Mouse (Mus musculus) hematopoietic stem cell, adult 5-6 weeks (primary cell): ENCODE data around the gene Rc3h1. TPM values are rescaled to one million over a fixed set of nuclear protein-coding genes. Genes with fewer than 3 reads are reported as not detected.
"Not testable (repeated sequence)": the region's sequence is repeated elsewhere in the genome, so short reads cannot be mapped to it uniquely, and the experiment has no call there.

ENCODE experiments used
- ATAC-seq, 2 experiments: fragments of 125-278 bp in 1 of 2; replicated peaks in 1 of 2; 2 replicates each; pipeline ENCODE4 v1.8.0; 2016 to 2017; ENCODE audit warnings: inconsistent platforms in 2 of 2, mild to moderate bottlenecking in 2 of 2, moderate number of reproducible peaks in 2 of 2, low read depth in 1 of 2, moderate TSS enrichment in 1 of 2; ENCODE audit not compliant: low FRiP score in 2 of 2, poor library complexity in 2 of 2, severe bottlenecking in 2 of 2, insufficient read depth in 1 of 2, low TSS enrichment in 1 of 2
- total RNA-seq: library from RNA; stranded (forward); fragments of 172-1452, 232-1000 nt; gene quantifications from 2 replicates; pipeline ENCODE4 v1.2.3, GENCODE M21; 2017

The Rc3h1 gene
- 26.5 and 28.1 TPM in 2 replicates for total RNA-seq

DNA sequence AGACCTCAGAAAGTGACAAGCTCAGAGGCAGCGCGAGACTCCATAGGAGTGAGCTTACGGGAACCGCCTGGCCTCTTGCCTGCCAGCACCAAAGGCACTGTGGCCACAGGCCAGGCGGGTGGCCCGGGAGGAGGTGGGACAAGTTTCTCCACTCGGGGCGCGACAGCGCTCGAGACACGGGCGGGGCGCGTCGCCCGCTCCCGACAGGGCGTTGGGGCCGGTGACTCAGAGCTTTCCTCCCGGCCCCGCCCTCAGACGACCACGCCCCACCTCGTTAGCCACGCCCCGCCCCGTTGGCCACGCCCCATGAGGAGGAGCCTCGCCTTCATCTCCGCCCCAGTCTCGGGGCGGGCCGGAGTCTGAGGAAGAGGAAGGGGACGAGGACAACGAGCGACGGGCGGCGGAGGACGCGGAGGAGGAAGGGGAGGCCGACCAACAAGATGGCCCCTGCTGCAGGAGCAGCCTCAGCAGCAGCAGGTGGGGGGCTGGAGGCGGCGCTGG, at the start of gene Rc3h1:
Gene Rc3h1, plus strand, starts transcription at position 362 of the 501 bp plus-strand sequence.
- ATAC-seq, result peak; percentile 93 to 97

DNA sequence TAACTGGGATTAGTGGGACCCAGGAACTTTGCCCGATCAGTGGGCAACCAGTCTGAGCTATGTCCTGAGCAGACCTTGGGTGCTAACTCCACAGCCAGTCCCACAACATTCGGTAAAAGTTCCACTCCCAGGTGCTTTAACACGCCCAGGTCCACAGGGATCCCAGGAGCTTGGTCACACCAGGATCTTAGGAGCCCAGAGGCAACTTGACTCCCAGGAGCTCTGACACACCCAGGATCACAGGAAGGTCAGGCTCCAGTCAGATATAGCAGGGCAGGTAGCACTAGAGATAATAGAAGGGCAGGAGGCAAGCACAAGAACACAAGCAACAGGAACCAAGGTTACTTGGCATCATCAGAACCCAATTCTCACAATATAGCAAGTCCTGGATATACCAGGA, 48.1 kb upstream of the Rc3h1 start:
- no peak for ATAC-seq

DNA sequence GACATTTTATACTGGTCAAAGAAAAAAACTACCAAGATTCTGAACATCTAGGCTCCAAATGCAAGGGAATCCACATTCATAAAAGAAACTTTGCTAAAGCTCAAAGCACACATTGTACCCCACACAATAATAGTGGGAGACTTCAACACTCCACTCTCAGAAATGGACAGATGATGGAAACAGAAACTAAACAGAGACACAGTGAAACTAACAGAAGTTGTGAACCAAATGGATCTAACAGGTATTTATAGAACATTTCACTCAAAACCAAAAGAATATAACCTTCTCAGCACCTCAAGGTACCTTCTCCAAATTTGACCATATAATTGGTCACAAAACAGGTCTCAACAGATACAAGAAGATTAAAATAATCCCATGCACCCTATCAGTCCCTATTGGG, 46.3 kb upstream of the Rc3h1 start:
- not testable (repeated sequence) for ATAC-seq

DNA sequence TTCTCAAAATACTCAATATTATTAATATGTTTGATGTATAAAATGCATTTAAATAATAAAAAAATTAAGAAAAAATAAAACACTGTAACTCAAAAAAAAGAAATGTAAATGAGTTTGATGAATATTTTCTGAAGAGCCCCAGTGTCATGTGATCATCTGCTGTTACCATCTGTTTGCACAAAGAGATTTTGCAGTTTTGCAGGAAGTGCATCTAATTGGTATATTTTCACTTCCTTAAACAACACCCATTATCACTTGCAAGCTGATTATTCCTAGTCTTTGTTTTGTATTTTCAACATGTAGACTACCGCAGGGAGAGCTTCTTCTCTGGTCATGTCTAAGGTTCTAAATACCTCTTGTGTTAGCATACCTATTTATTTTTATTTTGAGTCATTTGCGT, 45.1 kb upstream of the Rc3h1 start:
- ATAC-seq, result no peak

DNA sequence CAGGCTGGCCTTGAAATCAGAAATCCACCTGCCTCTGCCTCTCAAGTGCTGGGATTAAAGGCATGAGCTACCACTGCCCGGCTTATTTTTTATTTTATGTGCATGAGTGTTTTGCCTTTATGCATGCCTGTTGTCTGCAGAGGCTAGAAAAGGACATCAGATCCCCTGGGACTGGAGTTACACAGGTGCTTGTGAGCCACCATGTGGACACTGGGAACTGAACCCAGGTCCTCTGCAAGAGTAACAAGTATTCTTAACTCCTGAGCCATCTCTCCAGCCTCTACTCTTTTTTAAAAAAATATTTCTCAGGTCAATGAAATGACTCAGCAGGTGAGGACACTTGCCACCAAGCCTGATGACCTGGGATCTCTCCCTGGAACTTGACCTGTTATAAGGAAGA, 44.6 kb upstream of the Rc3h1 start:
- no peak for ATAC-seq

DNA sequence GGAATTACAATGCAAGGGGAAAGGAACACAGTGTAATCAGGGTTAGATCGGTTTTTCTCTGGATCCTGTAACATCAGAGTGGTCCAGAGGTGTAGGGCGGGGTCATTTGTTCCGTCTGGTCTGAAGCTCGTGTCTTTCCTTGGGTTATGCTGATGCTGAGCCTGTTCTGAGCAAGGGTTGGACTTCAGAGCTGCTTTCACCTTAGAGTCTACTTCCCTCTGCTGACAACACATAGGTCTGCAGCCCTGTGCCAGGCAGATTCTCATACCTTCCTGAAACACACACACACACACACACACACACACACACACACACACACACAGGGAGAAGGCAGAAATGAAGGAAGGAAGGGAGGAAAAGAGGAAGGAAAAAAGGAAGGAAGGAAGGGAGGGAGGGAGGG, 43.2 kb upstream of the Rc3h1 start:
- ATAC-seq, result peak; percentile 78 to 80

DNA sequence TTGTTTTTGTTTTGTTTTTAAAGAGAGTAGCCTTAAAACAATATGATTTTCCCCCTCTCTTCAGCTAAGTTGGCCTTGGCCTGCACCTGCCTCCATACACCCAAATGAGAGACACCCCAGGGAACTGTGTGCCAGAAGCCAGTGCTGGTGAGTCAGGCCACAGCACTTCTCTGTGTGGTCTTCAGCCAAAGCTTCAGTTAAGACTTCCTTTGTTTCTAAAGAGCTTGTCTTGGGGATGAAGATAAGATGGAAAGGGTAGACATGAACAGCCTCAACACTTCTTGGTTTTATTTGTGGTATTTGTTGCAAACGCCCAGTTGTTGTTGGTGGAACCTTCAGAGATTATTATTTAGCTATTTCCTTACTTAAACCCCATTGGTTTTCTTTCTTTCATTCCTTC, 31.5 kb upstream of the Rc3h1 start:
- no peak for ATAC-seq

DNA sequence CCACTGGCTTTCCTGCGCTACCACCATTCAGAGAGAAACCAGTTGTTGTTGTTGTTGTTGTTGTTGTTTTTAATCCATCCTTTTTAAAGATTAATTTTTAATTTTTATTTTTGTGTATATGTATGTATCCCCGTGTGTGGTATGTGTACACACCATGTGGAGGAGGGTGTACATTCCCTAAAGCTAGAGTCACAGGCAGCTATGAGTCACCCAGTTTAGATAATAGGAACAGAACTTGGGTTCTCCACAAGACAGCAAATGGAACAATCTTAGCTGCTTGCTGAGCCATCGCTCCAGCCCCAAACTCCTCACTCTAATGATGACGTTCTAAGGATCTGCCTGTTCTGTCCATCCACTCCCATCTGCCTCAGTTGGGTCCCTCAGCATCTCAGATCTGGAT, 29.2 kb upstream of the Rc3h1 start:
- no peak for ATAC-seq

DNA sequence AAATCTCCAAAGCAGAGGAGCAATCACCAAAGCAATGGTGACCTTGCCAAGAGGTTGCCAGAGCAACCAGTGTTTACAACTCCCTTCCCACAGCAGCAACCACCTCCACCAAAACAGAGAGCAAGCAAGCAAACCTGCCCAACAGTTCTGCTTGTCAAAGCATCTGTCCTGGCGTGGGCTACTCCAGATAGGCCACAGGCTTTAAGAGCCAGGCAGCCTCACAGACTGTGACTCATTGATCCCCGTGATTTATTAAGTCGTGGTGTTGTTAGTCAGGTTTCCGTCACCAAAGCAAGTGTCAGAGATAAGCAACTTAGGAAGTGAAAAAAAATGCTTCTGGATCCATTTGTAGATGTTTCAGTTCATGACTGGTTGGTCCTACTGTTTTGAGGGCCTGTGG, 27.7 kb upstream of the Rc3h1 start:
- 0 out of 4 replicates have a peak, but pooled peaks of 1 of the 2 experiments have one; percentile 7 for ATAC-seq

DNA sequence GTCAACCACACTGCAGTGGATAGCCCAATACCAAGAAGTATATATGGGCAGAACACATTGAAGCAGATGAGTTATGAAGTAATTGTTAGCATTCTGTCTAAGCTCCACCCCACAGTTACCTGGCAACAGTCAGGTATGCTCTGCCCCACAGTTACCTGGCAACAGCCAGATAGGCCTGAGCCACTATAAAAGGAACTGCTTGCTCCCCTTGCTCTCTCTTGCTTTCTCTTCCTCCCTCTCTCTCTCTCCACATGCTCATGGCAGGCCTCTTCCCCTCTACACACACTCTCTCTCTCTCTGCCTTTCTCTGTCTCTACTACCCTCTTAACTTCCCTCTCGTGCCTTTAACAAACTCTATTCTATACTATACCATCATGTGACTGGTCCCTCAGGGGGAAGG, 24.8 kb upstream of the Rc3h1 start:
- not testable (repeated sequence) for ATAC-seq

DNA sequence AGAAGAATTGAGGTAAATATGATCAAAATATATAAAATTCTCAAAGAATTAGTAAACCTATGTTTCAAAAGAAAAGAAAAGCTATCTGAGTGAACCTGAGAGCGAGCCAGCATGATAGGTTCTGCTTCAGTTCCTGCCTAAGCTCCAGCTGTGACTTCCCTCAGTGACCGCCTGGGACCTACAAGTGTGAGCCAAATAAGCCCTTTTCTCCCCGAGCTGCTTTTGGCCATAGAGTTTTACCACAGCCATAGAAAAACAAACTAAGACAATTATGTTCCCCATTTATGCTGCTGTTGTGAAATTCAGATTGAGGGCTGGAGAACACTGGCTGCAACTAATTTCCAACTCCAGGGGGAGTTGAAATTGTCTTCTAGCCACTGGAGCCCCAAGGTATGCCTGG, 24.2 kb upstream of the Rc3h1 start:
- ATAC-seq, result no peak

DNA sequence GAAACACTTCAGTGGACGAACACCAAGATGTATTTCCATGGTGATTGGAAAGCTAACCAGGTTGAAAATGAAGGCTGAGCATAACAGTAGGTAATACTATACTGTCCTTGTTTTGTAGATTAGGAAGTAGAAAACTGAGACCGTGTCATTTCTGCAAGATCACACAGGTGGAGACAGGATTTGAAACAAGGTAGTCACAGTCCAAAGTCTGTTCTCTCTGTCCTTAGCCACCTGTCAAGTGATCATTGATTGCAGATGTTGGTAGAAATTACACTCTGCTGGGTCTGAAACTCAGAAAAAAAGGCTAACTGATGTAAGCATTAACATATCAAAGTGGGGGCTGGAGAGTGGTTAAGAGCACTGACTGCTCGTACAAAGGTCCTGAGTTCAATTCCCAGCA, 21.9 kb upstream of the Rc3h1 start:
- ATAC-seq, result no peak

DNA sequence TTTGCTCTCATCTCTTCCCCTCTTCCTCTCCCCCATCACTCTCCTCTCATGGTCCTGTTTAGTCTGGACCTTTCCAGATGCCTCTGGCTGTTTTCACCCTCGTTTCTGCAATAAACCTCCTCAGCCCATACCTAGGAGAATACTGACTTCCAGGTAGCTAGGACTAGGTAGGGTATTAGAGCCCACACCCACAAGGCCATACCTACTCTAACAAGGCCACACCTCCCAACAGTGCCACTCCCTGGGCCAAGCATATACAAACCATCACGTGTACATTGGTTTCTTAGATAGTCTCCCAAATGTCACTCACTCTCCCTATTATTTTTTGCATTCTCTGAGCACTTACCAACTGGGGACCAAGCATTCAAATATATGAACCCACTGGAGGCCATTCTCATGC, 21.2 kb upstream of the Rc3h1 start:
- no peak for ATAC-seq

DNA sequence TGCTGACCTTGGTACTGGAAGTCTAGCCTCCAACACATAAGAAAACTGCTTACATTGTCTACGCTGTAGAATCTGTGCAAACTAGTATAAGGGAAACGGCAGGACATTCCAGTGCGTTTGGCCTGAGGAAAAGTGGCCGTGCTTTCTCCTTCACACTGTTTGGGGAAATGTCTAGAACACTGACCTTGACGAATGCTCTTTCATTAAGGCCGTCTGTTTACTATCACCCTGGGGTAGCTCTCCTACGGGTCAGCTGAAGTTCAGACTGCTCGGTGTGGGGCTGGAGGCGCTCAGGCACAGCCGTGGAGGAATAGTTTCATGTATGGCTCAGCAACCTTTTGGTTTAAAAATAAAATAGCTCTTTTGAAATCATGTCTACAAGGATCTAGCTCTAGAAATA, 6.5 kb upstream of the Rc3h1 start:
- ATAC-seq, result no peak

DNA sequence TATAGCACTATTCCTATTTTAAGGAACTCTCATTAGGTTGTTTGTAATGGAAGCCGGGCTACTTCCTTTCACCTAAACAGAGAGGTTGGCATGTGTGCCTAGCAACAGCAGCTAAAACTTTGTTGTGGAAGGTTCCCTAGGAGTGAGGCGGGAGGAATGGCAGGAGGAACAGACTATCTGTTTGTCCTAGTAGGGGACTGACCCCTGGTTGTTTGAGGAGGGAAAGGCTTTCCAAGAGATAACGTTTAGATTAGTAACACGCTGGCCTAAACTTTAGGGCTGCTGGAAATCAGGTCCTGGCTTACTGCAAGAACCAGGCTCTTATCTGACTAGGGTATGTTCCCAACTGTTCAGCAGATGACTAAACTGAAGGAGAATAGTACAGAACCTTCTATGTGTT, 2.2 kb upstream of the Rc3h1 start:
- ATAC-seq, result no peak

DNA sequence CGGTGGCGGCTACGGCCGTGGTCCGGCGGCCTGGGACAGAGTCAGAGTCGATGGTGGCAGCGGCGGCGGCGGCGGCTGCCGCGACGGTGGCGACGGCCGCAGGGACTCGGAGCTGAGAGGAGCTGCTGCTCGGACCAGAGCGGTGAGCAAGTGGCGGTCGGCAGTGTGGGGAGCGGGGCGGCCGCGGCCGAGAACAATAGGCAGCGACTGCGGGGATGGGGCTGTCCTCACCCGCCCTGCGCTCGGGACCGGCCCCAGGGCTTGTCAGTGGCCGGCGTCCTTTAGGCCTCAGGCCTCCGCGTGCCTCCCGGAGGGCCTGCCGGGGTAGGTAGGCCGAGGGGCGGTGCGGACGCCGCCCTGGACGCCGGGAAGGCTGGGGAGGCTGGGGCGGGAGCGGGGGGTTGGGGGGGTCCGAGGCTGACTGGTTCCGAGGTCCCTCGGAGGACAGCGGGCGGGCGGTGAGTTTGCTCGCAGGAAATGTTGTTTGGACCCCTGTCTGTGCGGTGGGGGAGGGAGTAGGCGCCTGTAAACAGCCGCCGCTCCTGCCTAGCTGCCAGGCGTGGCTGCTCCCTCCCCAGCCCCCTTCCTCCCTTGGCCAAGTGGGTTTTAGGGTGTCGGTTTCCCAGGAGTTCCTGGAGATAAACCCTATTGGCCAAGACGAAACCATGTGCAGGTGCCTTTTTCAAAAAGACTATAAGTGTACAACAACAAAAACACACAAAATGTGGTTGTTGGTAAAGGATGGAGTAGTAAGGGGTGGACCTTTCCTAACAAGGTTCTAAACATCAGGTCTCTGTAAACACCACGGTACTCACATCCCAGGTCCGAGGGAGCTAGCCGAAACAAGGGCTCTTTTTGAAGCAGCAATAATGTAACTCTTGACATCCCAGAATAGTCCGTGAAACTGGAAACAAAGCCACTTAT, 602 bp downstream of the Rc3h1 start:
- ATAC-seq, result 0 out of 4 replicates have a peak, but pooled peaks have one; percentile 2 to 8

DNA sequence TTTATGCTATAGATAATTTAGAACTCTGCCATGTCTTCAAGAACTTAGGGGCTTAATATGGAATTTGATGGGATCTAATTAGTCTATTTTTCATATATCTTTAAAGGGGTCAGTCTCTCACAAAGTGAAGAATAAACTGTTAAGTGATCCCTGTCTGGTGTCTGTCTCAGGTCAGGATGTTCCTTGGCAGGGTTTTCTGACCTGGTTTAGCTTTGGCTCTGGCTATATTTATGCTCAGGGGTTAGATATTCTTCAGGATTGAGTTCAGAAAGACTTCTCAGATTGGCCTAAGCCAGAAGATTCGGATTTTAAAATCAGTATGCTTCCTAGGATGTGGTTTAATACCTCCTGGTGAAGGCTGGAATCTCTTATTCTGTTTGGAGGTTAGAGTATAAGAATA, 4.0 kb downstream of the Rc3h1 start:
- no peak for ATAC-seq

DNA sequence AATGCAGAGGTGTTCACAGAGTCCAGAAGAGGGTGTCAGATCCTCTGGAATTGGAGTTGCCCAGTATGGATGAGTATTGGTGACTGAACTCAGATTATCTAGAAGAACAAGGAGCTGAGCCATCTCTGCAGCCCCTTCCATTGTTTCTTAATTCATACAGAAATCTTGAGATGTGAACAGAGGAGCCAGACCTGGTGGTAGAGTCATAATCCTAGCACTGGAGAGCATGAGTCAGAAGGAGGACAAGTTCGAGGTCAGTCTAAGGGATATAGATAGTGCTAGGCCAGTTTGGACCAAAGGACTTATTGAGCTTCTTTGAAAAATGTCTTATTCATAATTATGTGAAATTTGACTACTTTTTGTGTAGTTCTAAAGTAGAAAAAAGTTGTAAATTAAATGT, 4.6 kb downstream of the Rc3h1 start:
- no peak for ATAC-seq

DNA sequence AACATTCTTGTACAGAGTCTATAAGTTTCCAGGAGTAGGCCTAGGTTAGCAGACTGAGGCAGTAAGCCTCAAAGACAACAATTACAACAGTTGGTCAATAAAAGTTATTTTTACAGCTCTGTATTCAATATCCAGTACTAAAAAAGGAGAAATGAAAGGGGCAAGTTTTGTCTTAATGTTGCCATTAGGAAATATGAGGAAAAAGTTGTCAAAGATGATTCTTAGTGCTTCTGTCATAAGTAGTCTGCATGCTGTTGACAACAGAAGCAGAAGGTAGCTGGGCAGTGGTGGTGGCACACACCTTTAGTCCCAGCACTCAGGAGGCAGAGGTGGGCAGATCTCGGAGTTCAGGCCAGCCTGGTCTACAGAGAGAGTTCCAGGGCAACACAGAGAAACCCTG, 13.2 kb downstream of the Rc3h1 start:
- no peak for ATAC-seq
